Comparison of ENCODE assay signal across 8 mouse cellular contexts in genomic region chr4:34992866-34993638, GRCm38 (mm10).
DNase-seq lines count a peak whose midpoint lies in the region; ATAC-seq and TF ChIP-seq lines count a peak whose summit lies in the region.

No protein-coding gene starts in this region.

- no peak overlapping the region for H3K27ac ChIP-seq in ES-E14 (ENCODE audit: insufficient read depth, low read depth, low read length, poor library complexity, severe bottlenecking)
- H3K27ac ChIP-seq in limb, embryonic 15.5 days, result peak overlapping the region; percentile 60
- no peak overlapping the region for H3K27ac ChIP-seq in thymus, adult 2 months (ENCODE audit: control insufficient read depth, insufficient read depth, low read length)

- no peaks in the 10 kb centered on the region for H3K9me3 ChIP-seq in ES-E14 (ENCODE audit: control insufficient read depth, insufficient read depth, low read depth, low read length)
- H3K9me3 ChIP-seq in limb, embryonic 15.5 days, result no peaks in the 10 kb centered on the region

- no peaks in the 10 kb centered on the region for H3K27me3 ChIP-seq in limb, embryonic 15.5 days
- no peaks in the 10 kb centered on the region for H3K27me3 ChIP-seq in thymus, adult 2 months (ENCODE audit: control insufficient read depth, insufficient read depth, low read length)

- peaks cover 2 to 6% of the 10 kb centered on the region in 2 experiments; a peak in 2 of 4 replicates for H3K4me1 ChIP-seq in ES-E14 (ENCODE audit: control insufficient read depth in 2 of 2, insufficient read depth in 2 of 2, low read length in 2 of 2, poor library complexity in 1 of 2)
- peaks cover 32% of the 10 kb centered on the region for H3K4me1 ChIP-seq in limb, embryonic 15.5 days
- no peaks in the 10 kb centered on the region; the same call in 1 of the 2 replicates for H3K4me1 ChIP-seq in thymus, adult 2 months (replicated peaks; ENCODE audit: control insufficient read depth, insufficient read depth, low read length)

- TF ChIP-seq CTCF in brain, embryonic 14.5 days (IDR thresholded peaks at IDR 0.05; ENCODE audit: borderline replicate concordance, extremely low read depth, insufficient read depth, insufficient read length), result no peak
- no peak for TF ChIP-seq CTCF in thymus, adult 2 months (IDR thresholded peaks at IDR 0.05; ENCODE audit: borderline replicate concordance, control insufficient read depth, extremely low read depth, insufficient read depth, low read length, poor library complexity)

- H3K4me2 ChIP-seq in limb, embryonic 15.5 days, result peak overlapping the region; percentile 28

- ATAC-seq in limb, embryonic 15.5 days (ENCODE audit: insufficient number of reproducible peaks, low FRiP score, low TSS enrichment, low read depth), result peak; percentile 76

- H3K9ac ChIP-seq in ES-E14 (ENCODE audit: insufficient read depth, low read depth, low read length, poor library complexity, severe bottlenecking), result no peak overlapping the region
- no peak overlapping the region for H3K9ac ChIP-seq in limb, embryonic 15.5 days

- TF ChIP-seq POLR2A in brain, embryonic 14.5 days (IDR thresholded peaks at IDR 0.05; ENCODE audit: borderline replicate concordance, extremely low read depth, insufficient read depth, insufficient read length, poor library complexity, severe bottlenecking), result no peak
- no peak for TF ChIP-seq POLR2A in thymus, adult 2 months (IDR thresholded peaks at IDR 0.05; ENCODE audit: control insufficient read depth, extremely low read depth, insufficient read depth, low read length, poor library complexity)

- no peak overlapping the region for H3K4me3 ChIP-seq in ES-E14 (ENCODE audit: insufficient read depth in 1 of 2, low read depth in 1 of 2, low read length in 2 of 2, poor library complexity in 1 of 2, severe bottlenecking in 1 of 2)
- peak overlapping the region; percentile 4; the same call in 1 of the 2 replicates for H3K4me3 ChIP-seq in limb, embryonic 15.5 days
- H3K4me3 ChIP-seq in thymus, adult 2 months (ENCODE audit: control insufficient read depth, insufficient read depth, low read length), result no peak overlapping the region

- 27% methylated on average over 22 of the region's 22 CpGs for WGBS in limb, embryonic 15.5 days
- 80% methylated on average over 22 of the region's 22 CpGs for WGBS in thymus, adult 2 months

- H3K36me3 ChIP-seq in ES-E14 (ENCODE audit: control insufficient read depth, insufficient read depth, low read length, poor library complexity, severe bottlenecking), result no peaks in the 10 kb centered on the region
- no peaks in the 10 kb centered on the region for H3K36me3 ChIP-seq in limb, embryonic 15.5 days
- H3K36me3 ChIP-seq in thymus, adult 2 months (ENCODE audit: control insufficient read depth, insufficient read depth, low read length), result no peaks in the 10 kb centered on the region

- in situ Hi-C loops in ES-E14 (cut with MboI; ENCODE audit: low sequenced_read_pairs in 2 of 2, unreplicated experiment in 2 of 2), result no loop called here

- intact Hi-C loops in heart, postnatal 10 days (cut with DNase I), result no loop called here

- no peak for DNase-seq in ES-E14 (ENCODE audit: low read depth, low spot score)
- DNase-seq in brain, embryonic 14.5 days (ENCODE audit: low read depth), result peak; percentile 89
- DNase-seq in heart, postnatal 10 days, result peak; percentile 26 to 27
- DNase-seq in thymus, adult 2 months, result no peak
- no peak for DNase-seq in thymus, postnatal 14 days
- DNase-seq in adrenal gland, postnatal 4 days (ENCODE audit: low spot score in 2 of 2), result no peak
- no peak for DNase-seq in layer of hippocampus, adult 9-10 months (ENCODE audit: low spot score)

TF ChIP-seq in ES-E14, 5 proteins besides CTCF, POLR2A, EP300 and RAD21:
- TF ChIP-seq MAFK (IDR thresholded peaks at IDR 0.05; ENCODE audit: insufficient read depth, low read depth, low read length) (no peak), CHD2 (IDR thresholded peaks at IDR 0.05; ENCODE audit: low read depth, low read length) (no peak), ZNF384 (IDR thresholded peaks at IDR 0.05; ENCODE audit: low read depth, low read length) (0 out of 2 replicates have a peak, but pooled peaks have one; percentile 41)

Comparison
In these comparisons a context has a peak if more than half of its experiments do, and no peak if none do; other contexts are left out.
1. DNase-seq: peak in brain, embryonic 14.5 days (single experiment) and heart, postnatal 10 days (2 of 2); none in ES-E14 (single experiment), thymus, adult 2 months (single experiment), thymus, postnatal 14 days (single experiment), adrenal gland, postnatal 4 days (0 of 2) and layer of hippocampus, adult 9-10 months (single experiment).